Mouse (Mus musculus) brain, embryonic 14.5 days (tissue): Measurements from ENCODE around the gene Alpk1.

Source experiments
- CTCF ChIP-seq: fragments of 200-500 bp; IDR thresholded peaks from 2 replicates; pipeline ENCODE4 v1.5.1; 2012; ENCODE audit warnings: inconsistent platforms, mild to moderate bottlenecking, moderate library complexity, borderline replicate concordance; ENCODE audit not compliant: insufficient read depth, insufficient read length; ENCODE audit errors: extremely low read depth
- POLR2A ChIP-seq: fragments of 200-500 bp; IDR thresholded peaks from 2 replicates; pipeline ENCODE4 v1.6.1; 2012; ENCODE audit warnings: mild to moderate bottlenecking, inconsistent platforms, borderline replicate concordance; ENCODE audit not compliant: poor library complexity, insufficient read depth, insufficient read length, severe bottlenecking; ENCODE audit errors: extremely low read depth

- TF ChIP-seq POLR2A, result no peak
- no peak for TF ChIP-seq CTCF
Measured at GRCm38 (mm10) chr3:127628311-127629184, 151.8 kb downstream of the Alpk1 start.
